Mouse (Mus musculus): ENCODE measurements around the gene Prpf38b. TPM values are rescaled to one million over a fixed set of nuclear protein-coding genes. Genes with fewer than 3 reads are reported as not detected.

Prpf38b gene
- polyA plus RNA-seq, 1 experiment: 73.9 TPM

DNA sequence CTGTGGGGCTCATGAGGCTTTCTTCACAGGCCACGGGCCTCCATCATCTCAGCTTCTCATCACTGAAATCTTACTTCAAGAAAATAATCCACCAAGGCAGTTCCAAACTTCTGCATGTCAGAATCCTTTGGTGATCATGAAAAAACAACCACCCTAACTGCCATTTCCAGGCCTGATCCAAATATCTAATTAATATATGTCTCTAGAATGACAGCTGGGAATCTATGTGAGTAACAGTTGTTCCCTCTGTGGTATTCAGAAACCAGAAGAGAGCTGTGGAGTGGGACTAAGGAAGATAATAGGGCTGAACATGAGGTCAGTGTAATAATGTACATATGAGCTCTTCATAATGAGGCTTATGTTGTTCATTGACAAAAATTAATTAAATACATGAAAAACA, 58.3 kb downstream of the Prpf38b start:
- no peak overlapping the region for H3K4me3 ChIP-seq (ENCODE audit: low read depth, low read length)
- H3K36me3 ChIP-seq (ENCODE audit: control insufficient read depth, insufficient read depth, low read length): no peaks in the 10 kb centered on the region
- 85% methylated on average over 1 of the region's 1 CpGs for WGBS

More for the DNA sequence above, 58.3 kb downstream of the Prpf38b start:
- no peaks in the 10 kb centered on the region for H3K27me3 ChIP-seq (ENCODE audit: control insufficient read depth, insufficient read depth, low read length)
- H3K4me1 ChIP-seq (ENCODE audit: control insufficient read depth, insufficient read depth, insufficient read length, low read length): peaks cover 20% of the 10 kb centered on the region
- TF ChIP-seq POLR2A (IDR thresholded peaks at IDR 0.05; ENCODE audit: low read depth, low read length) (no peak), CTCF (IDR thresholded peaks at IDR 0.05; ENCODE audit: extremely low read depth, insufficient read length, insufficient replicate concordance, low read depth, low read length) (no peak)
- H3K27ac ChIP-seq (ENCODE audit: insufficient read depth, low read depth, low read length): no peak overlapping the region

Other genes with a start within 250 kb of the Prpf38b start
- gene Gpsm2, start 189.4 kb downstream of the Prpf38b start, polyA plus RNA-seq (2012; rRNA removed): 4.6 and 8.7 TPM in 2 replicates
- not detected in 2 replicates for gene Aknad1, start 172.1 kb downstream of the Prpf38b start, polyA plus RNA-seq (2012; rRNA removed)
- 1.7 and 4.5 TPM in 2 replicates for gene Stxbp3, start 71.2 kb downstream of the Prpf38b start, polyA plus RNA-seq (2012; rRNA removed)
- gene Fndc7, start 21.7 kb downstream of the Prpf38b start, polyA plus RNA-seq (2012; rRNA removed): 0.10 TPM in 2 replicates
- gene Henmt1, start 28.1 kb upstream of the Prpf38b start, polyA plus RNA-seq (2012; rRNA removed): not detected in 2 replicates
- gene Gm9857, start 28.7 kb upstream of the Prpf38b start, polyA plus RNA-seq (2012; rRNA removed): not detected in 2 replicates
- gene Fam102b, start 115.9 kb upstream of the Prpf38b start, polyA plus RNA-seq (2012; rRNA removed): 1.0 and 3.0 TPM in 2 replicates
- gene Slc25a54, start 168.7 kb upstream of the Prpf38b start, polyA plus RNA-seq (2012; rRNA removed): not detected in 2 replicates
- 18.4 and 67.3 TPM in 2 replicates for gene Slc25a24, start 211.4 kb upstream of the Prpf38b start, polyA plus RNA-seq (2012; rRNA removed)